ENCODE assay signal across 9 mouse cellular contexts in the genomic region with DNA sequence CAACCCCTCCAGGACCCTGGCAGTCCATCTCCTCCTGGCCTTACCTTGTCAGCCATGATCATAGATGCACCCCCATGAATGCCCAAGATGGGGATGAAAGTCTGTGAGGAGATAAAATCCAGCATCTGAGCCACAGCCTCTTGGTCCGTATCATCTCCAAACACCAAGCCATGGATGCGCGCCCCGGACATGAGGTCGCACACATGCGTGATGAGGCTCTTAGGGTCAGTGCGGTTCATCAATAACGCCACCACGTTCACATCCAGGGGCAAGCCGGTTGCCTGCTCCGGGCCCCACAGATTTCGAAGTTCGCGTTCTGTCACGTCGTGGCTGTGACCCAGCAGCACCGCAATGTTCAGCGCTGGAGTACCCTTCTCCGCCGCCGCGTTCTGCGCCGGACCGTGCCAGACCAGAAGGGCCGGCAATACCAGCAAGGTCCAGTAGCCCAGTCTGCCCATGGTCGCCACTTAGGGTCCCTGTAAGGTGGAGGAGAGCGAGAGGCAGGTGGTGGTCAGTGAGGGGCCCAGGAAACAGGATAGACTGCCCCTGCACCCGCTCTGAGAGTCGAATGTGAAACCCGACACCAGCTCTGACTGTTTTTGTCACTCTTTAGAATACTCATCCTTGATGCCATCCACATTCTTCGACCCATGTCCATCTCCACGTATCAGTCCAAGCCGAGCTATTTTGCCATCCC. TPM values are rescaled to one million over a fixed set of nuclear protein-coding genes. Genes with fewer than 3 reads are reported as not detected.
DNase-seq lines count a peak whose midpoint lies in the region; ATAC-seq and TF ChIP-seq lines count a peak whose summit lies in the region.
"Had no signal": no experiment of that assay in that cellular context is flagged by ENCODE, and none has a peak within 500 bp of the region (broad histone marks: within the 10 kb centered on the region; RNA-seq: fewer than 3 reads in every experiment).

No protein-coding gene starts in this region.

- H3K36me3 ChIP-seq in liver, embryonic 11.5 days (ENCODE audit: control insufficient read depth, insufficient read depth, low read length) = no peaks in the 10 kb centered on the region
- H3K36me3 ChIP-seq in hindbrain, embryonic 11.5 days (ENCODE audit: control insufficient read depth, insufficient read depth, low read length) = no peaks in the 10 kb centered on the region
- H3K36me3 ChIP-seq in neural tube, embryonic 12.5 days = no peaks in the 10 kb centered on the region

- no peak for TF ChIP-seq POLR2A in cerebellum, adult 2 months (IDR thresholded peaks at IDR 0.05; ENCODE audit: borderline replicate concordance, insufficient read depth, low read length)

- ATAC-seq in liver, embryonic 11.5 days (replicated peaks; ENCODE audit: low FRiP score) = no peak
- no peak for ATAC-seq in hindbrain, embryonic 11.5 days (ENCODE audit: low FRiP score)
- ATAC-seq in neural tube, embryonic 12.5 days (ENCODE audit: low FRiP score, low read depth) = no peak

- H3K4me1 ChIP-seq in cerebellum, adult 2 months (ENCODE audit: control insufficient read depth, insufficient read depth, low read length) = peaks cover 33% of the 10 kb centered on the region
- H3K4me1 ChIP-seq in liver, embryonic 11.5 days (replicated peaks; ENCODE audit: control insufficient read depth, insufficient read depth, low read length) = no peaks in the 10 kb centered on the region
- H3K4me1 ChIP-seq in hindbrain, embryonic 11.5 days (replicated peaks; ENCODE audit: control insufficient read depth, insufficient read depth, low read length) = peaks cover 10% of the 10 kb centered on the region
- peaks cover 27% of the 10 kb centered on the region for H3K4me1 ChIP-seq in neural tube, embryonic 12.5 days

- WGBS in cerebellum, adult 2 months = 48% methylated on average over 34 of the region's 34 CpGs
- 17% methylated on average over 34 of the region's 34 CpGs for WGBS in liver, embryonic 11.5 days
- 19% methylated on average over 34 of the region's 34 CpGs for WGBS in hindbrain, embryonic 11.5 days
- 16% methylated on average over 34 of the region's 34 CpGs for WGBS in neural tube, embryonic 12.5 days

- peak overlapping the region; percentile 63 for H3K4me2 ChIP-seq in liver, embryonic 11.5 days
- H3K4me2 ChIP-seq in hindbrain, embryonic 11.5 days (replicated peaks; ENCODE audit: low read depth, low read length) = peak overlapping the region; percentile 94
- peak overlapping the region; percentile 90 for H3K4me2 ChIP-seq in neural tube, embryonic 12.5 days (replicated peaks)

- no peak for TF ChIP-seq CTCF in cerebellum, adult 2 months (IDR thresholded peaks at IDR 0.05; ENCODE audit: borderline replicate concordance, insufficient read depth, low read depth, low read length)

- no peaks in the 10 kb centered on the region for H3K9me3 ChIP-seq in liver, embryonic 11.5 days (ENCODE audit: control insufficient read depth, low read length)
- H3K9me3 ChIP-seq in hindbrain, embryonic 11.5 days (ENCODE audit: control insufficient read depth, low read length) = no peaks in the 10 kb centered on the region
- no peaks in the 10 kb centered on the region for H3K9me3 ChIP-seq in neural tube, embryonic 12.5 days

- no peaks in the 10 kb centered on the region for H3K27me3 ChIP-seq in cerebellum, adult 2 months (ENCODE audit: control insufficient read depth, insufficient read depth, low read length)
- peaks cover 54% of the 10 kb centered on the region for H3K27me3 ChIP-seq in liver, embryonic 11.5 days (replicated peaks; ENCODE audit: control insufficient read depth, insufficient read depth, low read length)
- peaks cover 47% of the 10 kb centered on the region for H3K27me3 ChIP-seq in hindbrain, embryonic 11.5 days (ENCODE audit: control insufficient read depth, insufficient read depth, low read length)
- H3K27me3 ChIP-seq in neural tube, embryonic 12.5 days (replicated peaks) = peaks cover 55% of the 10 kb centered on the region

- peak overlapping the region; percentile 74 for H3K4me3 ChIP-seq in cerebellum, adult 2 months (replicated peaks; ENCODE audit: insufficient read depth, low read depth, low read length)
- peak overlapping the region; percentile 23; the same call in 1 of the 2 replicates for H3K4me3 ChIP-seq in liver, embryonic 11.5 days (ENCODE audit: low read depth, low read length)
- H3K4me3 ChIP-seq in hindbrain, embryonic 11.5 days (ENCODE audit: low read depth, low read length) = peak overlapping the region; percentile 46; the same call in 1 of the 2 replicates
- H3K4me3 ChIP-seq in neural tube, embryonic 12.5 days = peak overlapping the region; percentile 46; the same call in 1 of the 2 replicates

- no peak overlapping the region for H3K27ac ChIP-seq in cerebellum, adult 2 months (ENCODE audit: insufficient read depth, low read length)
- no peak overlapping the region for H3K27ac ChIP-seq in liver, embryonic 11.5 days (ENCODE audit: low read depth, low read length)
- H3K27ac ChIP-seq in hindbrain, embryonic 11.5 days (ENCODE audit: low read depth, low read length) = no peak overlapping the region
- H3K27ac ChIP-seq in neural tube, embryonic 12.5 days = no peak overlapping the region
- H3K27ac ChIP-seq: macrophage had no signal

- DNase-seq in cerebellum, adult 2 months = peak in 1 of 2 experiments; percentile 47
- DNase-seq in cerebellum, adult 9-10 months = no peak
- DNase-seq in liver, embryonic 11.5 days (ENCODE audit: low spot score) = no peak
- no peak for DNase-seq in liver
- DNase-seq in hindbrain, embryonic 11.5 days (ENCODE audit: low spot score) = no peak
- no peak for DNase-seq in urinary bladder, adult 18-20 months (ENCODE audit: low spot score in 2 of 2)
- no peak for DNase-seq in adrenal gland, adult 2 months

- no peak overlapping the region for H3K9ac ChIP-seq in liver, embryonic 11.5 days (ENCODE audit: low read depth, low read length)
- no peak overlapping the region for H3K9ac ChIP-seq in hindbrain, embryonic 11.5 days (ENCODE audit: low read depth, low read length)
- no peak overlapping the region for H3K9ac ChIP-seq in neural tube, embryonic 12.5 days

RNA-seq across cellular contexts. Expression of a gene that starts 3.1 kb away (rescaled TPM):
- polyA plus RNA-seq in cerebellum, adult 2 months (2012; rRNA removed) = 16.5 and 17.4 TPM in 2 replicates
- polyA plus RNA-seq in liver, embryonic 11.5 days (2014; fragmentation: Nextera tagmentation; extraction: Ambion mirVana) = 0.36 and 0.70 TPM in 2 replicates
- 0.88 and 1.5 TPM in 2 replicates for polyA plus RNA-seq in hindbrain, embryonic 11.5 days (2014; fragmentation: Nextera tagmentation; extraction: Ambion mirVana)
- 2.3 and 2.9 TPM in 2 replicates for polyA plus RNA-seq in neural tube, embryonic 12.5 days (2016; fragmentation: Nextera tagmentation; extraction: Ambion mirVana)
- 1 to 10 TPM in 1 of 2 experiments, under 1 TPM in 1; 0.55 to 1.2 TPM for total RNA-seq in adrenal gland, adult 2 months (2021)
- polyA plus RNA-seq in adrenal gland, adult 2 months (2012; rRNA removed) = 0.06 and 0.56 TPM in 2 replicates
- polyA plus RNA-seq: macrophage had no signal

Comparison
In these comparisons a context has a peak if more than half of its experiments do, and no peak if none do; other contexts are left out.
1. H3K4me3 ChIP-seq: peak in every context shown above with its lines; median percentile 74 in cerebellum, adult 2 months; 46 in hindbrain, embryonic 11.5 days; 46 in neural tube, embryonic 12.5 days; 23 in liver, embryonic 11.5 days.